Mouse (Mus musculus) liver, postnatal 0 days (tissue): ENCODE results near the gene Snx12. TPM values are rescaled to one million over a fixed set of nuclear protein-coding genes. Genes with fewer than 3 reads are reported as not detected.
A peak's percentile ranks its signal among the peaks of the same experiment; 100 is the strongest.
"Not testable (repeated sequence)": the region's sequence is repeated elsewhere in the genome, so short reads cannot be mapped to it uniquely, and the experiment has no call there.

Experiments used
- ATAC-seq: fragments of 200-750 bp; cut with Nextera tagmentation; 2 replicates; pipeline ENCODE4 v1.8.0; 2017; ENCODE audit warnings: mild to moderate bottlenecking, moderate library complexity
- DNase-seq: peaks from one replicate; pipeline ENCODE4 v3.0.0-alpha.2; 2016
- H3K27ac ChIP-seq: fragments of 300-500 bp; sonication (generic); 2 replicates; pipeline ENCODE4 v1.5.1; 2014; ENCODE audit warnings: antibody characterized with exemption, moderate library complexity, mild to moderate bottlenecking, low read depth
- H3K27me3 ChIP-seq: fragments of 300-500 bp; sonication (generic); 2 replicates; pipeline ENCODE4 v1.6.1; 2014; ENCODE audit warnings: low read length, control low read depth, mixed read lengths; ENCODE audit not compliant: insufficient read depth
- H3K36me3 ChIP-seq: fragments of 300-500 bp; sonication (generic); replicated peaks from 2 replicates; pipeline ENCODE4 v1.6.1; 2014; ENCODE audit warnings: mild to moderate bottlenecking, control low read depth, low read length, moderate library complexity, mixed read lengths; ENCODE audit not compliant: insufficient read depth
- H3K4me1 ChIP-seq: fragments of 300-500 bp; sonication (generic); 2 replicates; pipeline ENCODE4 v1.6.1; 2014; ENCODE audit warnings: antibody characterized with exemption, mild to moderate bottlenecking, control low read depth; ENCODE audit not compliant: insufficient read depth
- H3K4me2 ChIP-seq: fragments of 300-500 bp; sonication (generic); 2 replicates; pipeline ENCODE4 v1.6.1; 2014; ENCODE audit warnings: low read depth, mild to moderate bottlenecking, low read length, moderate library complexity, mixed read lengths
- H3K4me3 ChIP-seq: fragments of 300-500 bp; sonication (generic); 2 replicates; pipeline ENCODE4 v1.5.1; 2014; ENCODE audit warnings: low read depth, low read length
- H3K9ac ChIP-seq: fragments of 300-500 bp; sonication (generic); replicated peaks from 2 replicates; pipeline ENCODE4 v1.6.1; 2014; ENCODE audit warnings: mild to moderate bottlenecking, moderate library complexity
- H3K9me3 ChIP-seq: fragments of 300-500 bp; sonication (generic); 2 replicates; pipeline ENCODE4 v1.6.1; 2016; ENCODE audit warnings: mild to moderate bottlenecking, control low read depth, low read length, mixed read lengths
- CTCF ChIP-seq: sonication (generic); IDR thresholded peaks from 2 replicates; pipeline ENCODE4 v1.5.1; 2016; ENCODE audit warnings: antibody characterized with exemption, low read depth
- EP300 ChIP-seq: IDR thresholded peaks from 2 replicates; pipeline ENCODE4 v1.6.1; 2016; ENCODE audit warnings: antibody characterized with exemption, low read depth, mild to moderate bottlenecking
- WGBS: fragments of 180-500 bp; shearing (Covaris S2); extraction: QIAGEN DNeasy Blood & Tissue Kit; methylation state at CpG from one replicate; pipeline ENCODE4 v1.1.7; 2014; ENCODE audit not compliant: insufficient replicate concordance; 5-methylcytosine and 5-hydroxymethylcytosine counted together
- polyA plus RNA-seq: library from polyadenylated mRNA; unstranded; fragments of >200 nt; fragmentation: Nextera tagmentation; extraction: Ambion mirVana; gene quantifications from 2 replicates; pipeline ENCODE4 v1.2.1, GENCODE M21; 2015

The Snx12 gene
- polyA plus RNA-seq, 1 experiment from 2014 or later: 17.6 TPM

DNA sequence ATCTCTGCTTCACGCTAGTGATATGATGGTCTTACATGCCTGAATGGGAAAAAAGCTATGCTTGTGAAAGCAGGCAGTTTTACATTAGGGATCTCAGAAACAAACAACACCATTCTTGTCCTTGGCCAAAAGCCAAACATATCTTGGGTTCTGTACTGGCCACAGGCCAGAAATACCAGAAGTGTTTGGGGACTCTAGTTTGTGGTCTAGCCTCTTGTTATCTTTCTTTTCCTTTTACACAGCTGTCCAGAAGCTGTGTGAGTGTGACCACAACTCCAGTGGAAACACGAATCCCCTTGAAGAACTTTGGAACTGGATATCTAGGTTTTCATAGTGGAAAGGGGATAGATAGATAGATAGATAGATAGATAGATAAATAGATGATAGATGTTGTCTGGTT, 95.4 kb downstream of the Snx12 start:
- no peak for TF ChIP-seq CTCF
- no peak for TF ChIP-seq EP300
- ATAC-seq (peak; percentile 47; the same call in 1 of the 2 replicates), DNase-seq (peak; percentile 11)
- Histone ChIP-seq H3K4me2 (no peak overlapping the region), H3K4me3 (no peak overlapping the region), H3K9me3 (no peaks in the 10 kb centered on the region), H3K4me1 (no peaks in the 10 kb centered on the region), H3K27me3 (no peaks in the 10 kb centered on the region), H3K27ac (no peak overlapping the region), H3K36me3 (no peaks in the 10 kb centered on the region), H3K9ac (no peak overlapping the region)
- WGBS: 44% methylated on average over 2 of the region's 2 CpGs

DNA sequence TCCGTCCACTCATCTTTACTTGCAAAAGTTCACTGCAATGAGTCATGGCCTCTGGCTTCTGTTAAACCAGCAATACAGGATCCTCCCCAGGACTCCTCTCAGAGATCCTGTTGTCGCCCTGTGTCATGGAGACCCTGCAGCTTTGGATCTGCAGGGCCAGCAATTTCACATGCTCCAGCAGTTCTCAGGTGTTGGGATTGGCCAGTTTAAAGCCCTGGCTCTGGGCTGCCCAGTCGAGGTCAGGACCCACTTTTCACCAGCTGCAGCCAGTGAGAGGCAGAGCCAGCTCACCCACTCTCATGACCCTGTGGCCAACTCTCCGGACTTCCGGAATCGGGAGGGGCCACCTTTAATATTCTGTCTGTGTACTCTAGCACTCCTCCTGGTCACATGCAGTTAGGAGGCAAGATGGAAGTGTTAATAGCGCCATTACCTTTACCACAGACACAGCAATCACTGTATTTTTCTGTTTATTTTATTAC, 95.8 kb downstream of the Snx12 start:
- H3K4me2 ChIP-seq: no peak overlapping the region
- H3K4me1 ChIP-seq: no peaks in the 10 kb centered on the region
- H3K4me3 ChIP-seq: no peak overlapping the region
- TF ChIP-seq CTCF: no peak
- no peak for TF ChIP-seq EP300
- no peak overlapping the region for H3K27ac ChIP-seq
- H3K36me3 ChIP-seq: no peaks in the 10 kb centered on the region
- DNase-seq (peak; percentile 12), ATAC-seq (0 out of 2 replicates have a peak, but pooled peaks have one; percentile 35)
- 67% methylated on average over 7 of the region's 7 CpGs for WGBS
- no peak overlapping the region for H3K9ac ChIP-seq
- H3K9me3 ChIP-seq: no peaks in the 10 kb centered on the region
- H3K27me3 ChIP-seq: no peaks in the 10 kb centered on the region

DNA sequence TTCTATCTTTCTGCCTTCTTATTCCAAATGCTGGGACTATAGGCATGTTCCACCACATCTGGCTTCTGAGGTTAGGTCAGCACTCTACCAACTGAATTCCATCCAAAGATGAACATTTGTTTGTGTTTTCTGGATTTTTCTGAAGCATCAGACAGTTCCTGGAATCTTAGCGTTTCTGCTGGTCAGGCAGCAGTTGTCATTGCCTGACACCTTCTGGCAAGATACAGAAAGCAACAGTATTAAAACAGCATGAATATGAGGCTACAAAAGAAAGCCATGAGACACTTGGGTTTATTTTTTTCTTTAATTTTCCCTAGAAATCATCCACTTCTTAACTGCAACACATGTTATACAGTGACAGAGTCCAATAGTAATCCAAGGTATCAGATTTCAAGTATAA, 101.8 kb downstream of the Snx12 start:
- 55% methylated on average over 1 of the region's 1 CpGs for WGBS
- no peak for ATAC-seq

DNA sequence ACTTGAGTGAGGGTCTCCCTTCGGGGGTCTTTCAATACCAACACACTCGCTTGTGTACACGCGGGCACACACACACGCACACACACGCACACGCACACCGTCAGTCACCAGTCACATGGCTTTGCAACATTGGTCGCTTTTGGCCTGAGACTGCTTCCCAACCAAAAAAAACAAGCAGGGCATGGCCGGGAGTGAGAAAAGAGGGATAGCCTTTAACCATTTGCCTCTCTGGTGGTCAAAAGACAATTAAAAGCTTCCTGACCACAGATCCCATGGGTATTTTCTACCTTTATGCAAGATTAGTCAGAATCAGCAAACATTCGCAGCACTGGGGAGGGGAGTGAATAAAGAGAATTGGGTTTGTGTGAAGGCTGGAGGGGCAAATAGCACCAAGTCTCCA, 136.4 kb downstream of the Snx12 start, which contains the start of gene Slc7a3:
Gene Slc7a3 (minus strand): TSS at position 101 of the 400 bp plus-strand sequence.
- Histone ChIP-seq H3K9me3 (no peaks in the 10 kb centered on the region), H3K27me3 (peaks cover 14% of the 10 kb centered on the region; the same call in 1 of the 2 replicates), H3K4me1 (no peaks in the 10 kb centered on the region), H3K4me2 (peak within 1 kb of the TSS; percentile 57), H3K27ac (no peak within 1 kb of the TSS), H3K36me3 (no peaks in the 10 kb centered on the region), H3K9ac (no peak within 1 kb of the TSS), H3K4me3 (peak within 1 kb of the TSS; percentile 17; the same call in 1 of the 2 replicates)
- 41% methylated on average over 11 of the region's 11 CpGs for WGBS
- ATAC-seq (no peak), DNase-seq (no peak)
- TF ChIP-seq EP300: no peak

More for the DNA sequence above, 101.8 kb downstream of the Snx12 start:
- no peak overlapping the region for H3K27ac ChIP-seq
- no peak overlapping the region for H3K9ac ChIP-seq
- no peaks in the 10 kb centered on the region for H3K27me3 ChIP-seq
- DNase-seq: no peak
- no peak for TF ChIP-seq EP300
- peak; percentile 19; the same call in 1 of the 2 replicates for TF ChIP-seq CTCF
- no peaks in the 10 kb centered on the region for H3K4me1 ChIP-seq
- H3K4me3 ChIP-seq: no peak overlapping the region
- H3K9me3 ChIP-seq: no peaks in the 10 kb centered on the region
- no peaks in the 10 kb centered on the region for H3K36me3 ChIP-seq
- no peak overlapping the region for H3K4me2 ChIP-seq

DNA sequence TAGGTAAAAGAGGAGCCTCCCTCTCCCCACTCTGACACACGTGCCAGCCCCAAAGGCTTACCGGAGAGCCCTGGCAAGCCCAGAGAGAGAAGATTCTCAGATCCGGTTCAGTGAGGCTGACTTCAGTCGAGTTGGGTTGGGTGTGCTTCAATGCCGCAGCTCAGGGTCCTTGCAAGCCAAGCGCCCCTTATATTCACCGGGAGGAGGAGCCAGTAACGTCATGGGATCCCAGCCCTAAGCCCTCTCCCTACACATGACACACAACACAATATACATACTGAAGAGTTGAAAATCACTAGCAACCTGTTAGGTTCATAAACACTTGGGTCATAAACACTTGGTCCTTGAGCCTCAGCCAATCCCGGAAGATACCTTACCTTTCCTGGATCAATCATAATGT, 137.2 kb downstream of the Snx12 start:
- H3K27ac ChIP-seq, H3K36me3 ChIP-seq, DNase-seq, H3K9ac ChIP-seq, ATAC-seq, H3K9me3 ChIP-seq, H3K4me1 ChIP-seq: not testable (repeated sequence)
- Histone ChIP-seq H3K4me3 (0 out of 2 replicates have a peak overlapping the region, but pooled peaks have one; percentile 17), H3K4me2 (peak overlapping the region; percentile 57), H3K27me3 (peaks cover 14% of the 10 kb centered on the region; the same call in 1 of the 2 replicates)
- WGBS: 17% methylated on average over 6 of the region's 9 CpGs

DNA sequence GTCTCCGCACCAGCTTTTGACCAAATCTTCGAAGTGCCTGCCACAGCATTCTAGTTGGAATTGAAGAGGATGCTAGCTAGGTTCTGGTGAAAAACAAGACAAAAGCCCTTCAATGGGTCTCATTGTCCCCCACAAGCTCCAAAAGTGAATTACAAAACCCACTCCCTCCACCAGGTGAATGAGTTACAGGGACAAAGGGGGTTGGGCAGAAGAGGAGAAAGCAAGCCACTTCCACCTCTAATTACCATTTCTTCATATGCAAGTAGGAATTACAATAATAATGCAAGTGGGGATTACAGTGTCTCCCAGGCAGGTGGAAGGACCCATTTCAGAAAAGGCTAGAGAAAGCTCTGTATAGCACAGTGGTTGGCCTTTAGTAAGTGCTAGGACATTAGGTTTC, 138.2 kb downstream of the Snx12 start:
- TF ChIP-seq CTCF: no peak
- no peak for TF ChIP-seq EP300
- 76% methylated on average over 2 of the region's 2 CpGs for WGBS
- ATAC-seq (no peak), DNase-seq (no peak)
- no peaks in the 10 kb centered on the region for H3K9me3 ChIP-seq
- H3K9ac ChIP-seq: no peak overlapping the region
- H3K4me1 ChIP-seq: no peaks in the 10 kb centered on the region
- no peak overlapping the region for H3K4me3 ChIP-seq
- no peaks in the 10 kb centered on the region for H3K36me3 ChIP-seq
- no peak overlapping the region for H3K27ac ChIP-seq
- no peak overlapping the region for H3K4me2 ChIP-seq
- peaks cover 14% of the 10 kb centered on the region; the same call in 1 of the 2 replicates for H3K27me3 ChIP-seq
